In genomic region chr17:25985306-25986294, GRCm38 (mm10) we compare ENCODE assay signal across 8 mouse cellular contexts. TPM values are rescaled to one million over a fixed set of nuclear protein-coding genes. Genes with fewer than 3 reads are reported as not detected.
DNase-seq lines count a peak whose midpoint lies in the region; ATAC-seq and TF ChIP-seq lines count a peak whose summit lies in the region.

TSS of gene Capn15 (minus strand) at chr17:25985796.

- peak within 1 kb of the TSS; percentile 95 for H3K4me3 ChIP-seq in bone marrow macrophage, adult 2 months (ENCODE audit: insufficient read depth, low read length)
- H3K4me3 ChIP-seq in embryonic fibroblast, embryonic 13.5 days (ENCODE audit: insufficient read depth, low read length) = peak within 1 kb of the TSS; percentile 82
- peak within 1 kb of the TSS; percentile 92 for H3K4me3 ChIP-seq in kidney, embryonic 14.5 days (ENCODE audit: low read length)
- peak within 1 kb of the TSS; percentile 89 for H3K4me3 ChIP-seq in limb, embryonic 15.5 days

- H3K9me3 ChIP-seq in kidney, embryonic 14.5 days (ENCODE audit: control insufficient read depth, low read length) = no peaks in the 10 kb centered on the region
- H3K9me3 ChIP-seq in limb, embryonic 15.5 days = no peaks in the 10 kb centered on the region

- H3K27me3 ChIP-seq in kidney, embryonic 14.5 days (ENCODE audit: control insufficient read depth, insufficient read depth, low read length) = no peaks in the 10 kb centered on the region
- no peaks in the 10 kb centered on the region for H3K27me3 ChIP-seq in limb, embryonic 15.5 days

- TF ChIP-seq POLR2A in bone marrow macrophage, adult 2 months (IDR thresholded peaks at IDR 0.05; ENCODE audit: borderline replicate concordance, low read depth, low read length) = no peak
- peak; percentile 78 for TF ChIP-seq POLR2A in embryonic fibroblast, embryonic 13.5 days (IDR thresholded peaks at IDR 0.05; ENCODE audit: low read depth, low read length)

- peak within 1 kb of the TSS; percentile 54 for H3K27ac ChIP-seq in bone marrow macrophage, adult 2 months (ENCODE audit: insufficient read depth, low read depth, low read length)
- H3K27ac ChIP-seq in embryonic fibroblast, embryonic 13.5 days (ENCODE audit: insufficient read depth, low read length) = peak within 1 kb of the TSS; percentile 71
- peak within 1 kb of the TSS; percentile 80 for H3K27ac ChIP-seq in kidney, embryonic 14.5 days (ENCODE audit: low read depth, low read length)
- peak within 1 kb of the TSS; percentile 89 for H3K27ac ChIP-seq in limb, embryonic 15.5 days

- TF ChIP-seq CTCF in bone marrow macrophage, adult 2 months (IDR thresholded peaks at IDR 0.05; ENCODE audit: low read depth, low read length) = no peak
- no peak for TF ChIP-seq CTCF in embryonic fibroblast, embryonic 13.5 days (IDR thresholded peaks at IDR 0.05; ENCODE audit: borderline replicate concordance, insufficient read depth, low read length)

- DNase-seq in A20 (ENCODE audit: low read depth, low spot score) = peak; percentile 95
- DNase-seq in heart, adult 9 months (ENCODE audit: low spot score in 2 of 2) = peak; percentile 94
- DNase-seq in monocyte, adult 2 months (ENCODE audit: low read depth in 1 of 2, low spot score in 2 of 2) = peak; percentile 70 to 82
- DNase-seq in spleen, postnatal 36 days (ENCODE audit: low spot score in 2 of 2) = peak; percentile 90 to 92

- peak within 1 kb of the TSS; percentile 86 for H3K4me2 ChIP-seq in kidney, embryonic 14.5 days (replicated peaks; ENCODE audit: low read depth, low read length)
- peak within 1 kb of the TSS; percentile 60 for H3K4me2 ChIP-seq in limb, embryonic 15.5 days

- peak within 1 kb of the TSS; percentile 91 for H3K9ac ChIP-seq in kidney, embryonic 14.5 days (ENCODE audit: low read depth, low read length)
- peak within 1 kb of the TSS; percentile 83 for H3K9ac ChIP-seq in limb, embryonic 15.5 days

- peaks cover 38% of the 10 kb centered on the region for H3K4me1 ChIP-seq in bone marrow macrophage, adult 2 months (ENCODE audit: control insufficient read depth, insufficient read depth, low read length)
- peaks cover 8% of the 10 kb centered on the region; the same call in 1 of the 2 replicates for H3K4me1 ChIP-seq in embryonic fibroblast, embryonic 13.5 days (ENCODE audit: control insufficient read depth, insufficient read depth, low read length)
- H3K4me1 ChIP-seq in kidney, embryonic 14.5 days (ENCODE audit: control insufficient read depth, insufficient read depth, low read length) = peaks cover 11% of the 10 kb centered on the region; the same call in 1 of the 2 replicates
- peaks cover 33% of the 10 kb centered on the region for H3K4me1 ChIP-seq in limb, embryonic 15.5 days

- WGBS in kidney, embryonic 14.5 days = under 1% methylated on average over 91 of the region's 91 CpGs
- WGBS in limb, embryonic 15.5 days = under 1% methylated on average over 91 of the region's 91 CpGs

- H3K36me3 ChIP-seq in kidney, embryonic 14.5 days (ENCODE audit: control insufficient read depth, insufficient read depth, low read length) = peaks cover 14% of the 10 kb centered on the region
- peaks cover 20% of the 10 kb centered on the region for H3K36me3 ChIP-seq in limb, embryonic 15.5 days

- ATAC-seq in kidney, embryonic 14.5 days (ENCODE audit: low FRiP score, low TSS enrichment) = peak; percentile 99
- peak; percentile 99 for ATAC-seq in limb, embryonic 15.5 days (ENCODE audit: insufficient number of reproducible peaks, low FRiP score, low TSS enrichment, low read depth)

RNA-seq across cellular contexts. Expression of gene Capn15, which starts in this region (rescaled TPM):
- 12.1 and 12.7 TPM in 2 replicates for polyA plus RNA-seq in bone marrow macrophage, adult 2 months (2012; ENCODE audit: insufficient read depth, insufficient read length, missing spikeins)
- polyA plus RNA-seq in embryonic fibroblast, embryonic 13.5 days (2011; ENCODE audit: insufficient read length, low read depth, missing spikeins) = 10.1 and 10.9 TPM in 2 replicates
- polyA plus RNA-seq in kidney, embryonic 14.5 days (2014; fragmentation: Nextera tagmentation; extraction: Ambion mirVana) = 27.1 and 35.3 TPM in 2 replicates
- 24.5 and 29.0 TPM in 2 replicates for polyA plus RNA-seq in limb, embryonic 15.5 days (2015; fragmentation: Nextera tagmentation; extraction: Ambion mirVana)

Comparison
In these comparisons a context has a peak if more than half of its experiments do, and no peak if none do; other contexts are left out.
1. Peak in every context shown above with its lines: DNase-seq, ATAC-seq, H3K4me3 ChIP-seq and H3K27ac ChIP-seq.